Mouse (Mus musculus) liver, postnatal 0 days (tissue): ENCODE results near the gene Sowahc. TPM values are rescaled to one million over a fixed set of nuclear protein-coding genes. Genes with fewer than 3 reads are reported as not detected.

Experiments used
- ATAC-seq: fragments of 200-750 bp; cut with Nextera tagmentation; 2 replicates; pipeline ENCODE4 v1.8.0; 2017; ENCODE audit warnings: mild to moderate bottlenecking, moderate library complexity
- DNase-seq: peaks from one replicate; pipeline ENCODE4 v3.0.0-alpha.2; 2016
- H3K27ac ChIP-seq: fragments of 300-500 bp; sonication (generic); 2 replicates; pipeline ENCODE4 v1.5.1; 2014; ENCODE audit warnings: antibody characterized with exemption, moderate library complexity, mild to moderate bottlenecking, low read depth
- H3K27me3 ChIP-seq: fragments of 300-500 bp; sonication (generic); 2 replicates; pipeline ENCODE4 v1.6.1; 2014; ENCODE audit warnings: low read length, control low read depth, mixed read lengths; ENCODE audit not compliant: insufficient read depth
- H3K36me3 ChIP-seq: fragments of 300-500 bp; sonication (generic); replicated peaks from 2 replicates; pipeline ENCODE4 v1.6.1; 2014; ENCODE audit warnings: mild to moderate bottlenecking, control low read depth, low read length, moderate library complexity, mixed read lengths; ENCODE audit not compliant: insufficient read depth
- H3K4me1 ChIP-seq: fragments of 300-500 bp; sonication (generic); 2 replicates; pipeline ENCODE4 v1.6.1; 2014; ENCODE audit warnings: antibody characterized with exemption, mild to moderate bottlenecking, control low read depth; ENCODE audit not compliant: insufficient read depth
- H3K4me2 ChIP-seq: fragments of 300-500 bp; sonication (generic); 2 replicates; pipeline ENCODE4 v1.6.1; 2014; ENCODE audit warnings: low read depth, mild to moderate bottlenecking, low read length, moderate library complexity, mixed read lengths
- H3K4me3 ChIP-seq: fragments of 300-500 bp; sonication (generic); 2 replicates; pipeline ENCODE4 v1.5.1; 2014; ENCODE audit warnings: low read depth, low read length
- H3K9ac ChIP-seq: fragments of 300-500 bp; sonication (generic); replicated peaks from 2 replicates; pipeline ENCODE4 v1.6.1; 2014; ENCODE audit warnings: mild to moderate bottlenecking, moderate library complexity
- H3K9me3 ChIP-seq: fragments of 300-500 bp; sonication (generic); 2 replicates; pipeline ENCODE4 v1.6.1; 2016; ENCODE audit warnings: mild to moderate bottlenecking, control low read depth, low read length, mixed read lengths
- CTCF ChIP-seq: sonication (generic); IDR thresholded peaks from 2 replicates; pipeline ENCODE4 v1.5.1; 2016; ENCODE audit warnings: antibody characterized with exemption, low read depth
- EP300 ChIP-seq: IDR thresholded peaks from 2 replicates; pipeline ENCODE4 v1.6.1; 2016; ENCODE audit warnings: antibody characterized with exemption, low read depth, mild to moderate bottlenecking
- WGBS: fragments of 180-500 bp; shearing (Covaris S2); extraction: QIAGEN DNeasy Blood & Tissue Kit; methylation state at CpG from one replicate; pipeline ENCODE4 v1.1.7; 2014; ENCODE audit not compliant: insufficient replicate concordance; 5-methylcytosine and 5-hydroxymethylcytosine counted together
- polyA plus RNA-seq: library from polyadenylated mRNA; unstranded; fragments of >200 nt; fragmentation: Nextera tagmentation; extraction: Ambion mirVana; gene quantifications from 2 replicates; pipeline ENCODE4 v1.2.1, GENCODE M21; 2015

Gene Sowahc
- polyA plus RNA-seq, 1 experiment from 2014 or later, result 1.6 TPM

GRCm38 (mm10) chr10:59200011-59200410 lies 21.7 kb upstream of the Sowahc start:
- Histone ChIP-seq H3K9ac (no peak overlapping the region), H3K9me3 (no peaks in the 10 kb centered on the region), H3K27ac (no peak overlapping the region), H3K36me3 (no peaks in the 10 kb centered on the region), H3K4me3 (no peak overlapping the region), H3K27me3 (no peaks in the 10 kb centered on the region), H3K4me2 (no peak overlapping the region), H3K4me1 (no peaks in the 10 kb centered on the region)
- DNase-seq (no peak), ATAC-seq (no peak)
- TF ChIP-seq EP300 (no peak), CTCF (no peak)

GRCm38 (mm10) chr10:59220824-59221472 lies 805 bp upstream of the Sowahc start:
- Histone ChIP-seq H3K9ac (peak overlapping the region; percentile 74), H3K27ac (peak overlapping the region; percentile 86), H3K36me3 (no peaks in the 10 kb centered on the region), H3K4me3 (peak overlapping the region; percentile 67), H3K27me3 (peaks cover 23% of the 10 kb centered on the region), H3K4me1 (peaks cover 16% of the 10 kb centered on the region; the same call in 1 of the 2 replicates), H3K9me3 (no peaks in the 10 kb centered on the region), H3K4me2 (peak overlapping the region; percentile 97)
- TF ChIP-seq EP300 (no peak), CTCF (no peak)
- ATAC-seq (peak; percentile 40), DNase-seq (no peak)
- 1% methylated on average over 39 of the region's 39 CpGs for WGBS

- ATAC-seq, result peak; percentile 4; the same call in 1 of the 2 replicates
Measured at GRCm38 (mm10) chr10:59222271-59223101, 733 bp downstream of the Sowahc start.

GRCm38 (mm10) chr10:59223301-59223700 lies 1.5 kb downstream of the Sowahc start:
- Histone ChIP-seq H3K4me3 (peak overlapping the region; percentile 67), H3K27me3 (peaks cover 23% of the 10 kb centered on the region), H3K4me1 (peaks cover 16% of the 10 kb centered on the region; the same call in 1 of the 2 replicates), H3K36me3 (no peaks in the 10 kb centered on the region), H3K4me2 (peak overlapping the region; percentile 97), H3K9me3 (no peaks in the 10 kb centered on the region), H3K27ac (no peak overlapping the region), H3K9ac (no peak overlapping the region)
- ATAC-seq (no peak), DNase-seq (no peak)
- TF ChIP-seq EP300, result no peak
- TF ChIP-seq CTCF, result no peak
- 47% methylated on average over 14 of the region's 14 CpGs for WGBS

More at GRCm38 (mm10) chr10:59222271-59223101, 733 bp downstream of the Sowahc start:
- 5% methylated on average over 47 of the region's 49 CpGs for WGBS
- Histone ChIP-seq H3K27me3 (peaks cover 23% of the 10 kb centered on the region), H3K9me3 (no peaks in the 10 kb centered on the region), H3K4me2 (peak overlapping the region; percentile 97), H3K9ac (peak overlapping the region; percentile 74), H3K4me3 (peak overlapping the region; percentile 67), H3K36me3 (no peaks in the 10 kb centered on the region), H3K27ac (peak overlapping the region; percentile 86), H3K4me1 (peaks cover 16% of the 10 kb centered on the region; the same call in 1 of the 2 replicates)
- peak; percentile 25 for DNase-seq
- TF ChIP-seq EP300, result no peak
- no peak for TF ChIP-seq CTCF

- H3K4me2 ChIP-seq, result peak overlapping the region; percentile 97
- TF ChIP-seq EP300, result no peak
- TF ChIP-seq CTCF, result no peak
- no peaks in the 10 kb centered on the region for H3K9me3 ChIP-seq
- H3K9ac ChIP-seq, result no peak overlapping the region
- H3K4me1 ChIP-seq, result peaks cover 16% of the 10 kb centered on the region; the same call in 1 of the 2 replicates
- H3K27me3 ChIP-seq, result peaks cover 23% of the 10 kb centered on the region
- DNase-seq, result no peak
- H3K36me3 ChIP-seq, result no peaks in the 10 kb centered on the region
- ATAC-seq, result no peak
- no peak overlapping the region for H3K27ac ChIP-seq
- H3K4me3 ChIP-seq, result no peak overlapping the region; the same call in 1 of the 2 replicates
- 66% methylated on average over 4 of the region's 4 CpGs for WGBS
Measured at GRCm38 (mm10) chr10:59223890-59224289, 2.1 kb downstream of the Sowahc start.

- 65% methylated on average over 2 of the region's 2 CpGs for WGBS
- H3K27me3 ChIP-seq, result peaks cover 23% of the 10 kb centered on the region
- no peak overlapping the region for H3K9ac ChIP-seq
- ATAC-seq, result no peak
- H3K27ac ChIP-seq, result no peak overlapping the region
- H3K4me3 ChIP-seq, result no peak overlapping the region
- H3K4me1 ChIP-seq, result peaks cover 16% of the 10 kb centered on the region; the same call in 1 of the 2 replicates
- peak overlapping the region; percentile 22; the same call in 1 of the 2 replicates for H3K4me2 ChIP-seq
- TF ChIP-seq EP300 (no peak), CTCF (no peak)
- no peaks in the 10 kb centered on the region for H3K9me3 ChIP-seq
- DNase-seq, result no peak
- H3K36me3 ChIP-seq, result no peaks in the 10 kb centered on the region
Measured at GRCm38 (mm10) chr10:59225137-59225536, 3.4 kb downstream of the Sowahc start.
